Mouse (Mus musculus): ENCODE data around the gene Nedd4. TPM values are rescaled to one million over a fixed set of nuclear protein-coding genes. Genes with fewer than 3 reads are reported as not detected.

The Nedd4 gene
- total RNA-seq, 2 experiments from 2014 or later = 376 to 378 TPM

GRCm38 (mm10) chr9:72675745-72676200 is 13.6 kb downstream of the Nedd4 start:
- no peak for DNase-seq (ENCODE audit: low spot score in 2 of 2)

- DNase-seq (ENCODE audit: low spot score in 2 of 2) = no peak
These were observed 15.5 kb downstream of the Nedd4 start for GRCm38 (mm10) chr9:72677659-72678058.

GRCm38 (mm10) chr9:72678771-72679170 is 16.6 kb downstream of the Nedd4 start:
- DNase-seq (ENCODE audit: low spot score in 2 of 2) = no peak

- no peak for DNase-seq (ENCODE audit: low spot score in 2 of 2)
These were observed 19.6 kb downstream of the Nedd4 start for GRCm38 (mm10) chr9:72681652-72682228.

GRCm38 (mm10) chr9:72683268-72683667 is 21.1 kb downstream of the Nedd4 start:
- DNase-seq (ENCODE audit: low spot score in 2 of 2) = no peak

GRCm38 (mm10) chr9:72685231-72685630 is 23.1 kb downstream of the Nedd4 start:
- DNase-seq (ENCODE audit: low spot score in 2 of 2) = no peak

- peak in 1 of 2 experiments; percentile 51 for DNase-seq (ENCODE audit: low spot score in 2 of 2)
These were observed 24.4 kb downstream of the Nedd4 start for GRCm38 (mm10) chr9:72686506-72686905.

GRCm38 (mm10) chr9:72689522-72689921 is 27.4 kb downstream of the Nedd4 start:
- DNase-seq (ENCODE audit: low spot score in 2 of 2) = no peak

GRCm38 (mm10) chr9:72690811-72691210 is 28.7 kb downstream of the Nedd4 start:
- no peak for DNase-seq (ENCODE audit: low spot score in 2 of 2)

GRCm38 (mm10) chr9:72691942-72692341 is 29.8 kb downstream of the Nedd4 start:
- DNase-seq (ENCODE audit: low spot score in 2 of 2) = no peak

GRCm38 (mm10) chr9:72693081-72693696 is 31.0 kb downstream of the Nedd4 start:
- no peak for DNase-seq (ENCODE audit: low spot score in 2 of 2)

- no peak for DNase-seq (ENCODE audit: low spot score in 2 of 2)
These were observed 31.7 kb downstream of the Nedd4 start for GRCm38 (mm10) chr9:72693861-72694260.

- no peak for DNase-seq (ENCODE audit: low spot score in 2 of 2)
These were observed 34.4 kb downstream of the Nedd4 start for GRCm38 (mm10) chr9:72696508-72696907.

GRCm38 (mm10) chr9:72697779-72698178 is 35.6 kb downstream of the Nedd4 start:
- no peak for DNase-seq (ENCODE audit: low spot score in 2 of 2)

- DNase-seq (ENCODE audit: low spot score in 2 of 2) = no peak
These were observed 37.6 kb downstream of the Nedd4 start for GRCm38 (mm10) chr9:72699702-72700101.

GRCm38 (mm10) chr9:72701441-72701840 is 39.3 kb downstream of the Nedd4 start:
- peak in 1 of 2 experiments; percentile 22 for DNase-seq (ENCODE audit: low spot score in 2 of 2)

GRCm38 (mm10) chr9:72702075-72702474 is 39.9 kb downstream of the Nedd4 start:
- peak; percentile 44 to 76 for DNase-seq (ENCODE audit: low spot score in 2 of 2)

- DNase-seq (ENCODE audit: low spot score in 2 of 2) = no peak
These were observed 41.0 kb downstream of the Nedd4 start for GRCm38 (mm10) chr9:72703142-72703541.

- no peak for DNase-seq (ENCODE audit: low spot score in 2 of 2)
These were observed 41.6 kb downstream of the Nedd4 start for GRCm38 (mm10) chr9:72703754-72704153.

- DNase-seq (ENCODE audit: low spot score in 2 of 2) = no peak
These were observed 43.1 kb downstream of the Nedd4 start for GRCm38 (mm10) chr9:72705270-72705669.

- DNase-seq (ENCODE audit: low spot score in 2 of 2) = no peak
These were observed 45.9 kb downstream of the Nedd4 start for GRCm38 (mm10) chr9:72707999-72708398.

- DNase-seq (ENCODE audit: low spot score in 2 of 2) = no peak
These were observed 46.5 kb downstream of the Nedd4 start for GRCm38 (mm10) chr9:72708690-72709089.

GRCm38 (mm10) chr9:72710060-72710459 is 47.9 kb downstream of the Nedd4 start:
- DNase-seq (ENCODE audit: low spot score in 2 of 2) = no peak

All from adrenal gland, adult 18-20 months (tissue).